Mouse (Mus musculus) testis, adult 2 months (tissue): ENCODE results near the gene Smim5.

ENCODE experiments used
- CTCF ChIP-seq: fragments of 200-500 bp; IDR thresholded peaks from 2 replicates; pipeline ENCODE4 v1.5.1; 2012; ENCODE audit warnings: low read depth, mild to moderate bottlenecking, inconsistent platforms, low read length, moderate library complexity; ENCODE audit not compliant: control insufficient read depth, insufficient read depth, insufficient replicate concordance
- POLR2A ChIP-seq: fragments of 200-500 bp; IDR thresholded peaks from 2 replicates; pipeline ENCODE4 v1.6.1; 2012; ENCODE audit warnings: low read depth, mild to moderate bottlenecking, inconsistent platforms, low read length, moderate library complexity; ENCODE audit not compliant: control insufficient read depth

GRCm38 (mm10) chr11:115886446-115886845, 13.3 kb upstream of the Smim5 start:
- TF ChIP-seq CTCF = no peak
- no peak for TF ChIP-seq POLR2A
